Mouse (Mus musculus) right cerebral cortex, postnatal 4 days (tissue): ENCODE measurements around the gene Slc23a3.
A peak's percentile ranks its signal among the peaks of the same experiment; 100 is the strongest.

Experiments used
- DNase-seq: peaks from one replicate; pipeline ENCODE4 v3.0.0-alpha.2; 2022

Gene Slc23a3

GRCm38 (mm10) chr1:75133421-75134207, at the start of gene Slc23a3:
Slc23a3 (minus strand) TSS chr1:75133890.
- no peak for DNase-seq

- no peak for DNase-seq
Measured at GRCm38 (mm10) chr1:75182160-75182559, 48.5 kb upstream of the Slc23a3 start.

- no peak for DNase-seq
Measured at GRCm38 (mm10) chr1:75181377-75181870, 47.7 kb upstream of the Slc23a3 start.

GRCm38 (mm10) chr1:75180741-75181140, 47.1 kb upstream of the Slc23a3 start:
- no peak for DNase-seq

GRCm38 (mm10) chr1:75180105-75180590, 46.5 kb upstream of the Slc23a3 start, which contains the start of gene Abcb6:
Abcb6 (minus strand) TSS chr1:75180392.
- DNase-seq: peak; percentile 91

- peak; percentile 60 for DNase-seq
Measured at GRCm38 (mm10) chr1:75179334-75180104, 45.8 kb upstream of the Slc23a3 start.

GRCm38 (mm10) chr1:75168472-75169464, 35.1 kb upstream of the Slc23a3 start, which contains the start of gene Zfand2b:
Zfand2b (plus strand) TSS chr1:75168646.
- peak; percentile 94 for DNase-seq

- no peak for DNase-seq
Measured at GRCm38 (mm10) chr1:75168093-75168471, 34.4 kb upstream of the Slc23a3 start.

GRCm38 (mm10) chr1:75160256-75160617, 26.5 kb upstream of the Slc23a3 start:
- DNase-seq: no peak

GRCm38 (mm10) chr1:75159540-75160255, 26.0 kb upstream of the Slc23a3 start:
- no peak for DNase-seq

- no peak for DNase-seq
Measured at GRCm38 (mm10) chr1:75158990-75159389, 25.3 kb upstream of the Slc23a3 start.

- DNase-seq: no peak
Measured at GRCm38 (mm10) chr1:75155837-75156236, 22.1 kb upstream of the Slc23a3 start.

- DNase-seq: no peak
Measured at GRCm38 (mm10) chr1:75148727-75149126, 15.0 kb upstream of the Slc23a3 start.

- DNase-seq: no peak
Measured at GRCm38 (mm10) chr1:75147411-75148135, 13.9 kb upstream of the Slc23a3 start.

- no peak for DNase-seq
Measured at GRCm38 (mm10) chr1:75145589-75145988, 11.9 kb upstream of the Slc23a3 start.

GRCm38 (mm10) chr1:75142301-75143261, 8.9 kb upstream of the Slc23a3 start, which contains the start of the genes Cnppd1 and Retreg2:
Cnppd1 (minus strand) TSS chr1:75142711.
Retreg2 (plus strand) TSS chr1:75142778.
- peak; percentile 96 for DNase-seq

- DNase-seq: peak; percentile 46
Measured at GRCm38 (mm10) chr1:75141486-75142190, 7.9 kb upstream of the Slc23a3 start.

- DNase-seq: no peak
Measured at GRCm38 (mm10) chr1:75140601-75141190, 7.0 kb upstream of the Slc23a3 start.
